ENCODE assay signal across 19 mouse cellular contexts in the genomic region with DNA sequence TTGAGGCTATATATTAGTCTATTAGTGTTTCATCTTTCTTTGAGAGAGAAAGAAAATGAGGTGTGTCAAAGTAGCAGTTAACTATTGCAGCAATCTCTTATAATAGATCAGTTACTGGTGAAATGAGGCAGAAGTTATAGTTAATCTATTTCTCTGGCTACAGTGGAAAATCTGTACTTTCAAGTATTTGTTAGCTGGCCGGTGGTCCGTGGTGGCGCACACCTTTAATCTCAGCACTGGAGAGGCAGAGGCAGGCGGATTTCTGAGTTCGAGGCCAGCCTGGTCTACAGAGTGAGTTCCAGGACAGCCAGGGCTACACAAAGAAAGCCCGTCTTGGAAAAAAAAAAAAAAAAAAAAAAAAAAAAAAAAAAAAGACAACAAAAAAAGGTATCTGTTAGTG. TPM values are rescaled to one million over a fixed set of nuclear protein-coding genes. Genes with fewer than 3 reads are reported as not detected.
DNase-seq lines count a peak whose midpoint lies in the region; ATAC-seq and TF ChIP-seq lines count a peak whose summit lies in the region.
"Had no signal": no experiment of that assay in that cellular context is flagged by ENCODE, and none has a peak within 500 bp of the region (broad histone marks: within the 10 kb centered on the region; RNA-seq: fewer than 3 reads in every experiment).

No protein-coding gene starts in this region.

- no peaks in the 10 kb centered on the region for H3K36me3 ChIP-seq in midbrain, embryonic 10.5 days
- H3K36me3 ChIP-seq in midbrain, postnatal 0 days (ENCODE audit: insufficient read depth, low read length), result no peaks in the 10 kb centered on the region
- no peaks in the 10 kb centered on the region for H3K36me3 ChIP-seq in forebrain, embryonic 12.5 days (replicated peaks)
- H3K36me3 ChIP-seq in hindbrain, embryonic 11.5 days (ENCODE audit: control insufficient read depth, insufficient read depth, low read length), result no peaks in the 10 kb centered on the region
- no peaks in the 10 kb centered on the region for H3K36me3 ChIP-seq in midbrain, embryonic 12.5 days
- H3K36me3 ChIP-seq: embryonic facial prominence, embryonic 13.5 days; heart, embryonic 12.5 days; liver, embryonic 12.5 days had no signal

- peak overlapping the region; percentile 58 for H3K4me3 ChIP-seq in midbrain, embryonic 10.5 days
- H3K4me3 ChIP-seq in midbrain, postnatal 0 days (ENCODE audit: low read depth, low read length), result no peak overlapping the region
- H3K4me3 ChIP-seq in forebrain, embryonic 12.5 days (replicated peaks), result no peak overlapping the region
- H3K4me3 ChIP-seq in hindbrain, embryonic 11.5 days (ENCODE audit: low read depth, low read length), result no peak overlapping the region
- no peak overlapping the region for H3K4me3 ChIP-seq in midbrain, embryonic 12.5 days
- H3K4me3 ChIP-seq: embryonic facial prominence, embryonic 13.5 days; heart, embryonic 12.5 days; left cerebral cortex, adult 2 months; liver, embryonic 12.5 days had no signal

- DNase-seq in midbrain, embryonic 10.5 days (ENCODE audit: low spot score), result no peak
- no peak for DNase-seq in midbrain, postnatal 0 days (ENCODE audit: low spot score)
- no peak for DNase-seq in hindbrain, embryonic 11.5 days (ENCODE audit: low spot score)
- no peak for DNase-seq in spleen, adult 18-20 months
- no peak for DNase-seq in embryo, embryonic 11 days
- no peak for DNase-seq in gastrocnemius, postnatal 36 days
- DNase-seq: cerebellum, adult 9-10 months; heart, postnatal 14 days; kidney, adult 8-10 months; kidney, postnatal 25 days; lung, adult 2 months; right cerebral cortex, adult 18-20 months; thymus, postnatal 25 days had no signal

- ATAC-seq in midbrain, postnatal 0 days (ENCODE audit: low FRiP score), result no peak
- ATAC-seq in forebrain, embryonic 12.5 days (ENCODE audit: low FRiP score), result 0 out of 2 replicates have a peak, but pooled peaks have one; percentile 0
- ATAC-seq in hindbrain, embryonic 11.5 days (ENCODE audit: low FRiP score), result no peak
- ATAC-seq in midbrain, embryonic 12.5 days (ENCODE audit: low FRiP score, low read depth), result no peak
- ATAC-seq: liver, embryonic 12.5 days had no signal

- intact Hi-C loops in gastrocnemius, postnatal 36 days (cut with DNase I), result no loop called here

- no peaks in the 10 kb centered on the region for H3K27me3 ChIP-seq in midbrain, embryonic 10.5 days (ENCODE audit: low read depth, poor library complexity, severe bottlenecking)
- H3K27me3 ChIP-seq in midbrain, postnatal 0 days (ENCODE audit: insufficient read depth, low read length), result no peaks in the 10 kb centered on the region
- H3K27me3 ChIP-seq in forebrain, embryonic 12.5 days, result no peaks in the 10 kb centered on the region
- H3K27me3 ChIP-seq in hindbrain, embryonic 11.5 days (ENCODE audit: control insufficient read depth, insufficient read depth, low read length), result no peaks in the 10 kb centered on the region
- no peaks in the 10 kb centered on the region for H3K27me3 ChIP-seq in midbrain, embryonic 12.5 days
- H3K27me3 ChIP-seq: embryonic facial prominence, embryonic 13.5 days; heart, embryonic 12.5 days; liver, embryonic 12.5 days had no signal

- H3K4me2 ChIP-seq in midbrain, postnatal 0 days (ENCODE audit: low read depth, low read length, poor library complexity, severe bottlenecking), result no peak overlapping the region
- H3K4me2 ChIP-seq in forebrain, embryonic 12.5 days, result peak overlapping the region; percentile 51
- no peak overlapping the region for H3K4me2 ChIP-seq in hindbrain, embryonic 11.5 days (replicated peaks; ENCODE audit: low read depth, low read length)
- H3K4me2 ChIP-seq in midbrain, embryonic 12.5 days (replicated peaks), result peak overlapping the region; percentile 58; the same call in 1 of the 2 replicates
- H3K4me2 ChIP-seq: embryonic facial prominence, embryonic 13.5 days; heart, embryonic 12.5 days; liver, embryonic 12.5 days had no signal

- peaks cover 90% of the 10 kb centered on the region for H3K4me1 ChIP-seq in midbrain, embryonic 10.5 days
- peaks cover 13% of the 10 kb centered on the region; the same call in 1 of the 2 replicates for H3K4me1 ChIP-seq in midbrain, postnatal 0 days (ENCODE audit: insufficient read depth, low read length)
- H3K4me1 ChIP-seq in forebrain, embryonic 12.5 days, result peaks cover 61% of the 10 kb centered on the region
- H3K4me1 ChIP-seq in hindbrain, embryonic 11.5 days (replicated peaks; ENCODE audit: control insufficient read depth, insufficient read depth, low read length), result no peaks in the 10 kb centered on the region; the same call in 1 of the 2 replicates
- H3K4me1 ChIP-seq in midbrain, embryonic 12.5 days, result peaks cover 56% of the 10 kb centered on the region
- H3K4me1 ChIP-seq: liver, embryonic 12.5 days had no signal

- 85% methylated on average over 6 of the region's 6 CpGs for WGBS in midbrain, embryonic 10.5 days
- WGBS in midbrain, postnatal 0 days, result 64% methylated on average over 6 of the region's 6 CpGs
- WGBS in forebrain, embryonic 12.5 days, result 49% methylated on average over 6 of the region's 6 CpGs
- WGBS in hindbrain, embryonic 11.5 days, result 69% methylated on average over 6 of the region's 6 CpGs
- WGBS in midbrain, embryonic 12.5 days, result 72% methylated on average over 6 of the region's 6 CpGs

- H3K9me3 ChIP-seq in midbrain, embryonic 10.5 days (replicated peaks), result no peaks in the 10 kb centered on the region
- H3K9me3 ChIP-seq in midbrain, postnatal 0 days (ENCODE audit: low read length), result no peaks in the 10 kb centered on the region
- H3K9me3 ChIP-seq in forebrain, embryonic 12.5 days, result no peaks in the 10 kb centered on the region
- H3K9me3 ChIP-seq in hindbrain, embryonic 11.5 days (ENCODE audit: control insufficient read depth, low read length), result no peaks in the 10 kb centered on the region
- no peaks in the 10 kb centered on the region for H3K9me3 ChIP-seq in midbrain, embryonic 12.5 days
- H3K9me3 ChIP-seq: embryonic facial prominence, embryonic 13.5 days; heart, embryonic 12.5 days; liver, embryonic 12.5 days had no signal

- TF ChIP-seq CTCF in midbrain, postnatal 0 days (IDR thresholded peaks at IDR 0.05), result no peak

- H3K27ac ChIP-seq in midbrain, embryonic 10.5 days (replicated peaks), result peak overlapping the region; percentile 90
- no peak overlapping the region for H3K27ac ChIP-seq in midbrain, postnatal 0 days (ENCODE audit: low read depth, low read length)
- peak overlapping the region; percentile 93 for H3K27ac ChIP-seq in forebrain, embryonic 12.5 days
- H3K27ac ChIP-seq in hindbrain, embryonic 11.5 days (ENCODE audit: low read depth, low read length), result peak overlapping the region; percentile 85; the same call in 1 of the 2 replicates
- H3K27ac ChIP-seq in midbrain, embryonic 12.5 days (replicated peaks), result peak overlapping the region; percentile 92
- H3K27ac ChIP-seq: embryonic facial prominence, embryonic 13.5 days; left cerebral cortex, adult 2 months; liver, embryonic 12.5 days had no signal

- H3K9ac ChIP-seq in midbrain, postnatal 0 days (replicated peaks; ENCODE audit: low read length, poor library complexity, severe bottlenecking), result no peak overlapping the region
- H3K9ac ChIP-seq in forebrain, embryonic 12.5 days, result no peak overlapping the region
- no peak overlapping the region for H3K9ac ChIP-seq in hindbrain, embryonic 11.5 days (ENCODE audit: low read depth, low read length)
- no peak overlapping the region for H3K9ac ChIP-seq in midbrain, embryonic 12.5 days (replicated peaks)
- H3K9ac ChIP-seq: embryonic facial prominence, embryonic 13.5 days; heart, embryonic 12.5 days; liver, embryonic 12.5 days had no signal

RNA-seq across cellular contexts. Expression of a gene that starts 18.6 kb away (rescaled TPM):
- polyA plus RNA-seq in midbrain, embryonic 10.5 days (2016; fragmentation: Nextera tagmentation; extraction: Ambion mirVana), result 6.9 and 9.6 TPM in 2 replicates
- total RNA-seq in midbrain, postnatal 0 days (2014; rRNA removed), result 13.4 and 15.1 TPM in 2 replicates
- 2.6 and 3.4 TPM in 2 replicates for polyA plus RNA-seq in midbrain, postnatal 0 days (2015; fragmentation: Nextera tagmentation; extraction: Ambion mirVana)
- 12.6 and 12.8 TPM in 2 replicates for polyA plus RNA-seq in forebrain, embryonic 12.5 days (2016; fragmentation: Nextera tagmentation; extraction: Ambion mirVana)
- polyA plus RNA-seq in hindbrain, embryonic 11.5 days (2014; fragmentation: Nextera tagmentation; extraction: Ambion mirVana), result 12.6 and 16.2 TPM in 2 replicates
- polyA plus RNA-seq in midbrain, embryonic 12.5 days (2016; fragmentation: Nextera tagmentation; extraction: Ambion mirVana), result 14.9 and 15.5 TPM in 2 replicates
- total RNA-seq in gastrocnemius, postnatal 36 days (2021), result 1 to 10 TPM; 5.6 to 6.9 TPM

Comparison
In these comparisons a context has a peak if more than half of its experiments do, and no peak if none do; other contexts are left out.
1. H3K4me2 ChIP-seq: peak in forebrain, embryonic 12.5 days (single experiment) and midbrain, embryonic 12.5 days (single experiment); none in midbrain, postnatal 0 days (single experiment) and hindbrain, embryonic 11.5 days (single experiment).